Mouse (Mus musculus) liver, embryonic 15.5 days (tissue): ENCODE data around the gene Lbx2. TPM values are rescaled to one million over a fixed set of nuclear protein-coding genes. Genes with fewer than 3 reads are reported as not detected.

ENCODE experiments used
- ATAC-seq: fragments of 200-750 bp; cut with Nextera tagmentation; 2 replicates; pipeline ENCODE4 v1.8.0; 2017; ENCODE audit warnings: moderate number of reproducible peaks, mild to moderate bottlenecking, moderate library complexity; ENCODE audit not compliant: insufficient read depth
- H3K27ac ChIP-seq: fragments of 300-500 bp; sonication (generic); replicated peaks from 2 replicates; pipeline ENCODE4 v1.5.1; 2015; ENCODE audit warnings: mild to moderate bottlenecking, inconsistent platforms
- H3K27me3 ChIP-seq: fragments of 300-500 bp; sonication (generic); 2 replicates; pipeline ENCODE4 v1.6.1; 2015; ENCODE audit warnings: mild to moderate bottlenecking, inconsistent platforms
- H3K36me3 ChIP-seq: fragments of 300-500 bp; sonication (generic); replicated peaks from 2 replicates; pipeline ENCODE4 v1.6.1; 2015; ENCODE audit warnings: moderate library complexity, mild to moderate bottlenecking, inconsistent platforms
- H3K4me1 ChIP-seq: fragments of 300-500 bp; sonication (generic); replicated peaks from 2 replicates; pipeline ENCODE4 v1.6.1; 2015; ENCODE audit warnings: inconsistent platforms
- H3K4me2 ChIP-seq: fragments of 300-500 bp; sonication (generic); 2 replicates; pipeline ENCODE4 v1.6.1; 2015; ENCODE audit warnings: moderate library complexity, mild to moderate bottlenecking, inconsistent platforms
- H3K4me3 ChIP-seq: fragments of 300-500 bp; sonication (generic); replicated peaks from 2 replicates; pipeline ENCODE4 v1.5.1; 2015; ENCODE audit warnings: mild to moderate bottlenecking, inconsistent platforms
- H3K9ac ChIP-seq: fragments of 300-500 bp; sonication (generic); 2 replicates; pipeline ENCODE4 v1.6.1; 2015; ENCODE audit warnings: moderate library complexity, mild to moderate bottlenecking, inconsistent platforms
- H3K9me3 ChIP-seq: fragments of 300-500 bp; sonication (generic); replicated peaks from 2 replicates; pipeline ENCODE4 v1.6.1; 2016; ENCODE audit warnings: inconsistent platforms
- WGBS: fragments of 180-500 bp; shearing (Covaris S2); methylation state at CpG from one replicate; pipeline ENCODE4 v1.1.7; 2015; ENCODE audit warnings: mixed read lengths; ENCODE audit not compliant: insufficient replicate concordance; 5-methylcytosine and 5-hydroxymethylcytosine counted together
- polyA plus RNA-seq: library from polyadenylated mRNA; unstranded; fragments of >200 nt; fragmentation: Nextera tagmentation; extraction: Ambion mirVana; gene quantifications from 2 replicates; pipeline ENCODE4 v1.2.1, GENCODE M21; 2015

Lbx2 gene
- polyA plus RNA-seq, 1 experiment from 2014 or later, result 0.38 TPM

- Histone ChIP-seq H3K4me2 (peak overlapping the region; percentile 100), H3K27ac (peak overlapping the region; percentile 97), H3K4me3 (peak overlapping the region; percentile 77), H3K9ac (peak overlapping the region; percentile 87), H3K36me3 (peaks cover 33% of the 10 kb centered on the region), H3K27me3 (no peaks in the 10 kb centered on the region), H3K9me3 (no peaks in the 10 kb centered on the region), H3K4me1 (peaks cover 77% of the 10 kb centered on the region)
- 2% methylated on average over 52 of the region's 52 CpGs for WGBS
- ATAC-seq, result peak; percentile 45
Observed at GRCm38 (mm10) chr6:83121863-83122710, 35.9 kb downstream of the Lbx2 start.

DNA sequence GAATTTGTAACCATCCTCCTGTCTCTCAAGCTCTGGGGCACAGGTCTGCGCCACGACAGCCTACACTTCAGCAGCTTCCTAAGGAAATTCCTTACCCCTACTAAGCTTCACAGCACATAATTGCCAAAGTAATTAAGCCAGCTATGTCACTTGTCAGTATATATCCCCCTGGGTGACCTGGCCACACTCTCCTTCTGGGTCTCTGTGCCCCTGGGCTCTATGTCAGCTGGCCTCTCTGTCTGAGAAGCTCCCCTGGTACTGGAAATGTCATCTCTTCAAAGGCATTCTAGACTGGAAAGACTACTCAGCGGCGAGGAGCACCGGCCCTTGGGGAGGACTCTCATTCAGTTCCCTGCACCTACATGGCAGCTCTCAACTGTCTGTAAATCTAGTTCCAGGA, 36.8 kb downstream of the Lbx2 start:
- Histone ChIP-seq H3K36me3 (peaks cover 24% of the 10 kb centered on the region), H3K4me2 (peak overlapping the region; percentile 100), H3K4me3 (peak overlapping the region; percentile 77; the same call in 1 of the 2 replicates), H3K27ac (0 out of 2 replicates have a peak overlapping the region, but pooled peaks have one; percentile 2), H3K4me1 (peaks cover 69% of the 10 kb centered on the region), H3K9ac (no peak overlapping the region; the same call in 1 of the 2 replicates), H3K9me3 (no peaks in the 10 kb centered on the region), H3K27me3 (no peaks in the 10 kb centered on the region)
- WGBS, result 90% methylated on average over 5 of the region's 5 CpGs
- no peak for ATAC-seq

GRCm38 (mm10) chr6:83124851-83125312, 38.7 kb downstream of the Lbx2 start:
- Histone ChIP-seq H3K4me3 (peak overlapping the region; percentile 84), H3K36me3 (peaks cover 6% of the 10 kb centered on the region; the same call in 1 of the 2 replicates), H3K4me1 (peaks cover 50% of the 10 kb centered on the region), H3K4me2 (peak overlapping the region; percentile 91), H3K27me3 (no peaks in the 10 kb centered on the region), H3K27ac (peak overlapping the region; percentile 90), H3K9ac (peak overlapping the region; percentile 82), H3K9me3 (no peaks in the 10 kb centered on the region)
- WGBS, result under 1% methylated on average over 30 of the region's 30 CpGs
- ATAC-seq, result no peak

DNA sequence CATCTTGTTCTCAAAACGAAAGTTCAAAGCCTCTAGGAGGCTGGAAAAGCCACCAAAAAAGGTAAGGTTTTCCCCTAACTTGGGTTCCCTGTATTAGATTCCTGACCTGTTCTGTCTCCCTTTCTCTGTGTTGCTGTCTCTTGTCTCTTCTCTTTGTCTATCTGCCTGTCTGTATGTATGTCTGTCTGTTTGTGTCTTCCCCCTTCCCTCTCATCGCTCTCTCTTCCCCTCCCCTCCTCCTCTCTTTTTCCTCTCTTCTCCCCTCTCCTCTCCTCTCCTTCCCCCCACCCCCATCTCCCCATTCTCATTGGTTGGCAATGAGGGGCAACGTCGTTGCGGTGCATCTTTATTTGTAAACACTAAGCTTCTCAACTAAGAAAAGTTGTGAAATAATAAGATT, 39.2 kb downstream of the Lbx2 start, which contains the start of gene Ino80b:
Ino80b (minus strand) TSS at position 101 of the 400 bp plus-strand sequence.
- Histone ChIP-seq H3K9ac (peak within 1 kb of the TSS; percentile 82), H3K27ac (peak within 1 kb of the TSS; percentile 90), H3K4me1 (peaks cover 45% of the 10 kb centered on the region), H3K4me3 (peak within 1 kb of the TSS; percentile 84), H3K9me3 (no peaks in the 10 kb centered on the region), H3K27me3 (no peaks in the 10 kb centered on the region), H3K4me2 (peak within 1 kb of the TSS; percentile 91), H3K36me3 (peaks cover 6% of the 10 kb centered on the region; the same call in 1 of the 2 replicates)
- no peak for ATAC-seq
- 33% methylated on average over 5 of the region's 5 CpGs for WGBS

DNA sequence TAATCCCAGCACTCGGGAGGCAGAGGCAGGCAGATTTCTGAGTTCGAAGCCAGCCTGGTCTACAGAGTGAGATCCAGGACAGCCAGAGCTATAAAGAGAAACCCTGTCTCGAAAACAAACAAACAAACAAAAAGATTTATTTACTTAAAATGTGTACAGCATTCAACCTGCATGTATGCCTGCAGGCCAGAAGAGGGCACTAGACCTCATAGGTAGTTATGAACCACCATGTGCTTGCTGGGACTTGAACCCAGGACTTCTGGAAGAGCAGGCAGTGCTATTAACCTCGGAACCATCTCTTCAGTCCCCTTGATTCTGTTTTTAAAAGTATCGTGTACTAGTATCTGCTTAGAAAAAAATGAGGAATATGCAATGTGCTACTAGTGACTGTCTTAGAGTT, 41.3 kb downstream of the Lbx2 start:
- Histone ChIP-seq H3K36me3 (peaks cover 6% of the 10 kb centered on the region; the same call in 1 of the 2 replicates), H3K27me3 (no peaks in the 10 kb centered on the region), H3K4me2 (no peak overlapping the region), H3K4me1 (peaks cover 39% of the 10 kb centered on the region), H3K9ac (no peak overlapping the region), H3K4me3 (no peak overlapping the region), H3K9me3 (no peaks in the 10 kb centered on the region), H3K27ac (no peak overlapping the region)
- ATAC-seq, result no peak
- WGBS, result 83% methylated on average over 5 of the region's 5 CpGs

GRCm38 (mm10) chr6:83131469-83132034, 45.4 kb downstream of the Lbx2 start:
- Histone ChIP-seq H3K4me3 (no peak overlapping the region), H3K27ac (peak overlapping the region; percentile 78), H3K27me3 (peaks cover 21% of the 10 kb centered on the region), H3K4me2 (peak overlapping the region; percentile 37), H3K9ac (no peak overlapping the region), H3K4me1 (peaks cover 29% of the 10 kb centered on the region), H3K9me3 (no peaks in the 10 kb centered on the region), H3K36me3 (no peaks in the 10 kb centered on the region)
- WGBS, result 36% methylated on average over 6 of the region's 6 CpGs
- peak; percentile 70 for ATAC-seq

DNA sequence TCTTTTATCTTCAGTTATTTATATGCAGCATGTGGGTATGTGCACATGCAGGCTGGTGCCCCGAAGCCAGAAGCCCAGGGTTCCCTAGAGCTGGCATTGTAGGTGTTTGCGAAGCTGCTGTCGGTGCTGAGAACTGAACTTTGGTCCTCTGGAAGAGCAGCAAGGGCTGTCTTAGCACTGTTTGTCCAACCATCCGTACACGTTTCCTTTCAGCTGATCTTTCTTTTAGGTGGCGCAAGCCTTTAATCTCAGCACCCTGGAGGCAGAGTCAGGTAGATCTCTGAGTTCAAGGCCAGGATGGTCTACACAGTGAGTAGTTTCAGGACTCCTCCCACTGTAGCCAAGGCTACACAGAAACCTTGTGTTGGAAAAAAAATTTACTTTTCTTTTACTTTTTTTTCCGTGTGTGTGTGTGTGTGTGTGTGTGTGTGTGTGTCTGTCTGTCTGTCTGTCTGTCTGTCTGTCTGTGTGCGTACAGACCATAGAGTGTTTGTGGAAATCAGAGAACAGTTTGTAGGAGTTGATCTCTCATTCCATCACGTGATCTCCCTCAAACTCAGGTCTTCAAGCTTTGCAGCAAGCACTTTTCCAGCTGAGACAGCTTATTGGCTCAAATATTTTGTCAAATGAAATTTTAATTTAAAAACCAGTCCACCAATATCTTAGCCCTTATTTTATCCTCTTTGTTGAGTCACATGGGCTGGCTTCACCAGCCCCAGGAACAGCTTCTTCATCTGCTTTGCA, 46.2 kb downstream of the Lbx2 start:
- Histone ChIP-seq H3K4me1 (peaks cover 34% of the 10 kb centered on the region), H3K27me3 (peaks cover 29% of the 10 kb centered on the region), H3K9ac (no peak overlapping the region), H3K36me3 (no peaks in the 10 kb centered on the region), H3K4me3 (no peak overlapping the region), H3K9me3 (no peaks in the 10 kb centered on the region), H3K4me2 (peak overlapping the region; percentile 18; the same call in 1 of the 2 replicates), H3K27ac (peak overlapping the region; percentile 68)
- 67% methylated on average over 9 of the region's 9 CpGs for WGBS
- ATAC-seq, result peak; percentile 26; the same call in 1 of the 2 replicates

GRCm38 (mm10) chr6:83134226-83134625, 48.1 kb downstream of the Lbx2 start:
- Histone ChIP-seq H3K4me1 (peaks cover 53% of the 10 kb centered on the region), H3K36me3 (no peaks in the 10 kb centered on the region), H3K27ac (no peak overlapping the region), H3K4me3 (no peak overlapping the region), H3K4me2 (no peak overlapping the region), H3K9ac (no peak overlapping the region), H3K9me3 (no peaks in the 10 kb centered on the region), H3K27me3 (peaks cover 48% of the 10 kb centered on the region)
- 40% methylated on average over 3 of the region's 3 CpGs for WGBS
- ATAC-seq, result no peak

GRCm38 (mm10) chr6:83134951-83135513, 48.9 kb downstream of the Lbx2 start, which contains the start of gene Rtkn:
Rtkn (plus strand) TSS chr6:83135463.
- peak within 1 kb of the TSS; percentile 55 for H3K4me3 ChIP-seq
- peaks cover 56% of the 10 kb centered on the region for H3K27me3 ChIP-seq
- no peaks in the 10 kb centered on the region for H3K9me3 ChIP-seq
- H3K4me2 ChIP-seq, result peak within 1 kb of the TSS; percentile 64
- no peak for ATAC-seq
- 57% methylated on average over 7 of the region's 7 CpGs for WGBS
- no peak within 1 kb of the TSS for H3K9ac ChIP-seq
- H3K36me3 ChIP-seq, result no peaks in the 10 kb centered on the region
- peaks cover 55% of the 10 kb centered on the region for H3K4me1 ChIP-seq
- H3K27ac ChIP-seq, result peak within 1 kb of the TSS; percentile 81

- WGBS, result 18% methylated on average over 37 of the region's 37 CpGs
- peaks cover 54% of the 10 kb centered on the region for H3K4me1 ChIP-seq
- H3K4me3 ChIP-seq, result peak overlapping the region; percentile 55
- H3K4me2 ChIP-seq, result peak overlapping the region; percentile 64
- H3K9ac ChIP-seq, result no peak overlapping the region
- H3K27me3 ChIP-seq, result peaks cover 60% of the 10 kb centered on the region
- H3K9me3 ChIP-seq, result no peaks in the 10 kb centered on the region
- peak overlapping the region; percentile 81; the same call in 1 of the 2 replicates for H3K27ac ChIP-seq
- H3K36me3 ChIP-seq, result no peaks in the 10 kb centered on the region
- no peak for ATAC-seq
Observed at GRCm38 (mm10) chr6:83135571-83136161, 49.5 kb downstream of the Lbx2 start.
